Mouse (Mus musculus) bone marrow macrophage, adult 2 months (primary cell): ENCODE measurements at regions not wholly inside any gene's neighbourhood (a gene's known extent, or its start where the extent isn't known, plus 50 kb on each side); places are given as distances from the start of the nearest gene placed in this dataset.

ENCODE experiments used
- CTCF ChIP-seq: IDR thresholded peaks from 2 replicates; pipeline ENCODE4 v1.5.1; 2012; ENCODE audit warnings: low read depth, mild to moderate bottlenecking, low read length, moderate library complexity
- POLR2A ChIP-seq: IDR thresholded peaks from 2 replicates; pipeline ENCODE4 v1.6.1; 2012; ENCODE audit warnings: mild to moderate bottlenecking, low read depth, low read length, borderline replicate concordance

DNA sequence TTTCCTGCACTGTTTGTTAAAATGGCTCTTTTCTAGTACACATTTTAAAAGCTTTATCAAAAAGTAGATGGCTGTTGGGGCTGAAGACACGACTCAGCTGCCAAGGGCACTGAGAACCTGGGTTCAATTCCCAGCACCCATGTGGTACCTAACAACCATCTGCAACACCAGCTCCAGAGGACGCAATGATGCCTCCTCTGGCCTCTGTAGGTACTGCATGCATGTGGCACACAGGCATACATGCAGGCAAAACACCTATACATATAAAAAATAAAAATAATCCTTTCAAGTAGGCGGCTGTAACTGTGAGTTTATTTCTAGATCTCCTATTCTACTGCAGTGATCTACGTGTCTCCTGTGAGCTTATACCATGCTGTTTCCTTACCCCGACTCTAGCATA lies 76.5 kb upstream of the Tank start:
- TF ChIP-seq POLR2A (no peak), CTCF (no peak)
